Mouse (Mus musculus): ENCODE results near the gene Pnpt1. TPM values are rescaled to one million over a fixed set of nuclear protein-coding genes. Genes with fewer than 3 reads are reported as not detected.
A peak's percentile ranks its signal among the peaks of the same experiment; 100 is the strongest.

The Pnpt1 gene
- polyA plus RNA-seq (2012; fragmentation: generic; extraction: Trizol) = 7.0 TPM
- long read RNA-seq, experiment 1, transcript Pnpt1-201 (28 exons, 2,707 nt) = major isoform, 12 of 14 reads
- long read RNA-seq, experiment 1, partial matches to known transcripts = 0 of 14 reads
- long read RNA-seq, experiment 1, other reads (novel, unspliced or antisense) = 2 of 14 reads
- long read RNA-seq, experiment 2, transcript Pnpt1-201 (28 exons, 2,707 nt) = major isoform, 245 of 296 reads
- long read RNA-seq, experiment 2, partial matches to known transcripts = 6 of 296 reads
- long read RNA-seq, experiment 2, other reads (novel, unspliced or antisense) = 45 of 296 reads

DNA sequence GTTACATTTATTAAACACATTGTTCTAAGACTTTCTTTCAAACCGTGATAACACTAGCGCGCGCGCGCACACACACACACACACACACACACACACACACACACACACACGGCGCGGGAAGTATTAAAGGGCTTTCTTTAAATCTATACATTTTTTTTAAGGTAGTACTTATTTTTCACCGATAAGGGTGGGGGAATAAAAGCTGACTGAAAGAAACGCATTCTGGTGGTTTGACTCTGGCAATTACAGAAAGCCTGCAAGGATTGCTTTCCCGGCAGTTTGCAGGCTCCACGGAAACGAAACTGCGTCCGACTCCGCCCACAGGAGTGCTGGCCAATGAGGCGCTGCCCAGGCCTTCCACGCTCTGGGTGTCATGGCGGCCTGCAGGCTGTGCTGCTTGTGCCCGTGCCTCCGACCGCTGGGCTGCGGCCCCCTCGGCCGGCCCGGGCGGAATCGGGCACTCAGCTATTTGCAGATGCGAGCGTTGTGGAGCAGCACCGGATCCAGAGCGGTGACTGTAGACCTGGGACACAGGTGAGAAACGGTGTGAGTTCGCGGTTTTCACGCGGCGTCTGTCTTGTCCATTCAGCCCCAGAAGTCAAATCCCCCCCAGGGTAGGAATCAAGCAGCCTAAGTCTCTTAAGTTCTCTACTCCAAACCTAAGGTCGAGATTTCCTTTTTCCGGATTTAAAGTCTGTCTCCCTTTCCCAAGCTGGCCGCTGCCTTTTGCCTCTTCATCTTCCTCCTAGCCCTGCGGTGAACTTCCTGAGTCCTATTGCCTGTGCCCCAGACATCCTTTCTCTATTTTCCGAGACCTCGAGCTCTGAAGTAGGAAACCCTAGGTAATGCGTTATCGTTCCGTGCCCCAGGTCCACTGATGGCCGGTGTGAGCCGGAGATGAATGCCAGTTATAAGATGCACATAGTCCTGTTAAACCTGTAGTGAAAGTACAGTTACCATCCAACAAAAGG, at the start of gene Pnpt1:
TSS of gene Pnpt1 (plus strand) at position 360 of the 971 bp plus-strand sequence.
- TF ChIP-seq MYOG (IDR thresholded peaks at IDR 0.05; ENCODE audit: control insufficient read depth, extremely low read depth, insufficient read length) = no peak
- TF ChIP-seq USF1 (IDR thresholded peaks at IDR 0.05; ENCODE audit: low read depth) = no peak
- no peak for TF ChIP-seq CEBPB (IDR thresholded peaks at IDR 0.05; ENCODE audit: low read depth)
- no peak for TF ChIP-seq CTCF (IDR thresholded peaks at IDR 0.05; ENCODE audit: control insufficient read depth, insufficient read depth, insufficient read length)
- TF ChIP-seq MYOD1 (IDR thresholded peaks at IDR 0.05; ENCODE audit: control insufficient read depth, insufficient read length, low read depth) = no peak
- TF ChIP-seq FOSL1 (IDR thresholded peaks at IDR 0.05; ENCODE audit: insufficient read depth, low read length, poor library complexity, severe bottlenecking) = no peak
- TF ChIP-seq MAX (IDR thresholded peaks at IDR 0.05) = peak; percentile 69
- Histone ChIP-seq H3K36me3 (ENCODE audit: control insufficient read depth, insufficient read depth) (peaks cover 13% of the 10 kb centered on the region), H3K4me3 (ENCODE audit: insufficient read depth, poor library complexity, severe bottlenecking) (peak within 1 kb of the TSS; percentile 94), H3K79me2 (ENCODE audit: control insufficient read depth, insufficient read depth) (peaks cover 23% of the 10 kb centered on the region), H3K79me3 (ENCODE audit: low read depth) (peaks cover 6% of the 10 kb centered on the region), H3K27me3 (ENCODE audit: control insufficient read depth, insufficient read depth, insufficient read length) (no peaks in the 10 kb centered on the region), H3ac (ENCODE audit: control insufficient read depth, insufficient read length, low read depth) (peak within 1 kb of the TSS; percentile 94)

DNA sequence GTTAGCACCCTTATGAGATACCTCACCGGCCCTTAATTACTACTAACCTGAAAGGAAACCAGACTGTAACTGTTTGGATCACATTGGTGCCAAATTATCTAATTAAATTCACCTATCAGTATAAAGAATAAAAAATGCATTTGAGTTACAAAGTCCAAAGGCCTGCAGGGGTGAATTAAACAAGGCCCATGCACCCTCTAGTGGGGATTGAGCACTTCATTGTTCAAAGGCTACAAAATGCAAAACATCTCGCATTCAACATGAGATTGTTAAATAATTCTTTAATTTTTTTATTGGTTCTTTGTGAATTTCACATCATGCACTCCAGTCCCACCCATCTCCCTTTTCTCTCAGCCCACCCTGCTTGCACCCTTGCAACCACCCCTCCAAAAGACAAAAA, 38.1 kb upstream of the Pnpt1 start:
- Histone ChIP-seq H3K4me3 (ENCODE audit: insufficient read depth, poor library complexity, severe bottlenecking) (no peak overlapping the region), H3ac (ENCODE audit: control insufficient read depth, insufficient read length, low read depth) (no peak overlapping the region), H3K79me2 (ENCODE audit: control insufficient read depth, insufficient read depth) (no peaks in the 10 kb centered on the region), H3K36me3 (ENCODE audit: control insufficient read depth, insufficient read depth) (no peaks in the 10 kb centered on the region), H3K27me3 (ENCODE audit: control insufficient read depth, insufficient read depth, insufficient read length) (no peaks in the 10 kb centered on the region), H3K79me3 (ENCODE audit: low read depth) (no peaks in the 10 kb centered on the region)
- TF ChIP-seq CEBPB (IDR thresholded peaks at IDR 0.05; ENCODE audit: low read depth) = no peak
- TF ChIP-seq FOSL1 (IDR thresholded peaks at IDR 0.05; ENCODE audit: insufficient read depth, low read length, poor library complexity, severe bottlenecking) = no peak
- TF ChIP-seq CTCF (IDR thresholded peaks at IDR 0.05; ENCODE audit: control insufficient read depth, insufficient read depth, insufficient read length) = no peak
- no peak for TF ChIP-seq USF1 (IDR thresholded peaks at IDR 0.05; ENCODE audit: low read depth)
- no peak for TF ChIP-seq MAX (IDR thresholded peaks at IDR 0.05)
- no peak for TF ChIP-seq MYOD1 (IDR thresholded peaks at IDR 0.05; ENCODE audit: control insufficient read depth, insufficient read length, low read depth)
- no peak for TF ChIP-seq MYOG (IDR thresholded peaks at IDR 0.05; ENCODE audit: control insufficient read depth, extremely low read depth, insufficient read length)

DNA sequence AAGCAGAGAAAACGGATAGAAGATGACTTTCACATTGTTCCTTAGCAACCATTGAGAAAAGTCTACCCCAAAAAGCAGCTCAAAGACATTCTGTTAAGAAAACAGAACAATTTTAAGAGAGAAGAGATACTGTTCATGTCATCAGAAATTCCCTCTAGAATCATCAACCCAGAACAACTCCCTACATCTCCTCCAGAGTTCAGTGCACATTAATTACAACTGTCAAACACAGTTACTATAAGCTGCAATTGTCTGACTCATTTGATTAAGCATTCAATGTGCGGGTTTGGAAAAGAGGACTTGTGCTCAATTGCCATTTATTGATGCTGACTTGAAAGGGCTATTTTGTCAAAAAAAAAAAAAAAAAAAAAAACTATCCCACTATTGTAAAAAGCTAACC, 31.6 kb upstream of the Pnpt1 start:
- Histone ChIP-seq H3K79me3 (ENCODE audit: low read depth) (no peaks in the 10 kb centered on the region), H3K27me3 (ENCODE audit: control insufficient read depth, insufficient read depth, insufficient read length) (no peaks in the 10 kb centered on the region), H3K4me3 (ENCODE audit: insufficient read depth, poor library complexity, severe bottlenecking) (no peak overlapping the region), H3ac (ENCODE audit: control insufficient read depth, insufficient read length, low read depth) (no peak overlapping the region), H3K79me2 (ENCODE audit: control insufficient read depth, insufficient read depth) (no peaks in the 10 kb centered on the region), H3K36me3 (ENCODE audit: control insufficient read depth, insufficient read depth) (no peaks in the 10 kb centered on the region)
- TF ChIP-seq MYOD1 (IDR thresholded peaks at IDR 0.05; ENCODE audit: control insufficient read depth, insufficient read length, low read depth) = no peak
- no peak for TF ChIP-seq CTCF (IDR thresholded peaks at IDR 0.05; ENCODE audit: control insufficient read depth, insufficient read depth, insufficient read length)
- no peak for TF ChIP-seq MYOG (IDR thresholded peaks at IDR 0.05; ENCODE audit: control insufficient read depth, extremely low read depth, insufficient read length)
- TF ChIP-seq USF1 (IDR thresholded peaks at IDR 0.05; ENCODE audit: low read depth) = no peak
- no peak for TF ChIP-seq CEBPB (IDR thresholded peaks at IDR 0.05; ENCODE audit: low read depth)
- TF ChIP-seq FOSL1 (IDR thresholded peaks at IDR 0.05; ENCODE audit: insufficient read depth, low read length, poor library complexity, severe bottlenecking) = no peak
- no peak for TF ChIP-seq MAX (IDR thresholded peaks at IDR 0.05)

DNA sequence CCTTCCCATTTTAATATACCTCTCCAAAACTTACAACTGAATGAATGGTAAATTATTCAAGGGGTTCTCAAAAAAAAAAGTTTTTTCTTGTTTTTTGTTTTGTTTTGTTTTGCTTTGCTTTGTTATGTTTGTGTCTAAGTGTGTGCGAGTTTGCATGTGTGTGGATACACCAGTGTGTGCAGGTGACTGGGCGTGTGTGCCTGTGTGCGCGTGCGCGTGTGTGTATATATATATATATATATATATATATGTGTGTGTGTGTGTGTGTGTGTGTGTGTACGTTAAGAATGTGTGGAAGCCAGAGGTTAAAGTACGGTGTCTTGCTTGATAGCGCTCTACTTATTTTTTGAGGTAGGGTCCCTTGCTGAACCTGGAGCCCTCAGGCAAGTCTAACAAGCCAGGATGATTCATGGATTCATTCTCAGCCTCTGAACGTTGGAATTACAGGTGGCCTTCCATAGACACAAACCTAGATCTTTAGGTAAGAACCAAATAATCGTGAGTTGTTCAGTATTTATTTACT, 621 bp upstream of the Pnpt1 start:
- Histone ChIP-seq H3ac (ENCODE audit: control insufficient read depth, insufficient read length, low read depth) (no peak overlapping the region), H3K27me3 (ENCODE audit: control insufficient read depth, insufficient read depth, insufficient read length) (no peaks in the 10 kb centered on the region), H3K79me3 (ENCODE audit: low read depth) (peaks cover 6% of the 10 kb centered on the region), H3K36me3 (ENCODE audit: control insufficient read depth, insufficient read depth) (peaks cover 9% of the 10 kb centered on the region), H3K4me3 (ENCODE audit: insufficient read depth, poor library complexity, severe bottlenecking) (peak overlapping the region; percentile 94), H3K79me2 (ENCODE audit: control insufficient read depth, insufficient read depth) (peaks cover 23% of the 10 kb centered on the region)
- TF ChIP-seq MYOG (IDR thresholded peaks at IDR 0.05; ENCODE audit: control insufficient read depth, extremely low read depth, insufficient read length) = no peak
- TF ChIP-seq MYOD1 (IDR thresholded peaks at IDR 0.05; ENCODE audit: control insufficient read depth, insufficient read length, low read depth) = no peak
- no peak for TF ChIP-seq CEBPB (IDR thresholded peaks at IDR 0.05; ENCODE audit: low read depth)
- TF ChIP-seq FOSL1 (IDR thresholded peaks at IDR 0.05; ENCODE audit: insufficient read depth, low read length, poor library complexity, severe bottlenecking) = no peak
- no peak for TF ChIP-seq MAX (IDR thresholded peaks at IDR 0.05)
- no peak for TF ChIP-seq CTCF (IDR thresholded peaks at IDR 0.05; ENCODE audit: control insufficient read depth, insufficient read depth, insufficient read length)
- TF ChIP-seq USF1 (IDR thresholded peaks at IDR 0.05; ENCODE audit: low read depth) = no peak

DNA sequence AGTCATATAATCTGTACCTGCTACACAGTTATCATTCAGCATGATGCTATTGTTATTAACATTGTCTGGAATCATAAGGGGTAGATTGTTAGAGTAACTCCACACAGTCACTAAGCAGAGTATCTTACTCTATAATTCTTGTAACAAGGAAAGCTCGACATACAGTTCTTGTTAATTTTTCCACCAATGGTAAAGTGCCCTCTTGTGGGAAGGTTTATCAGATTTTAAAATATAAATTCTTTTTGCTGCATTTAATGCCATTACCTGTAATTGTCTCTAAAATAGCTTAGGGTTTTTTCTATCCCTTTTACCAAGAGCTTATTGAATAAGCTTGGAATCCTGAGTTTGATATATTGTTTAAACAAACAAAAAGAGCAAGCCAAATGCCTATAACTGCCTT, 10.1 kb downstream of the Pnpt1 start:
- no peak overlapping the region for H3ac ChIP-seq (ENCODE audit: control insufficient read depth, insufficient read length, low read depth)
- H3K36me3 ChIP-seq (ENCODE audit: control insufficient read depth, insufficient read depth) = peaks cover 77% of the 10 kb centered on the region
- TF ChIP-seq FOSL1 (IDR thresholded peaks at IDR 0.05; ENCODE audit: insufficient read depth, low read length, poor library complexity, severe bottlenecking) = no peak
- TF ChIP-seq USF1 (IDR thresholded peaks at IDR 0.05; ENCODE audit: low read depth) = no peak
- no peak for TF ChIP-seq MYOD1 (IDR thresholded peaks at IDR 0.05; ENCODE audit: control insufficient read depth, insufficient read length, low read depth)
- TF ChIP-seq MAX (IDR thresholded peaks at IDR 0.05) = no peak
- H3K27me3 ChIP-seq (ENCODE audit: control insufficient read depth, insufficient read depth, insufficient read length) = no peaks in the 10 kb centered on the region
- H3K4me3 ChIP-seq (ENCODE audit: insufficient read depth, poor library complexity, severe bottlenecking) = no peak overlapping the region
- H3K79me3 ChIP-seq (ENCODE audit: low read depth) = no peaks in the 10 kb centered on the region
- no peaks in the 10 kb centered on the region for H3K79me2 ChIP-seq (ENCODE audit: control insufficient read depth, insufficient read depth)

Measured in C2C12 (cell line).